Mouse (Mus musculus) cortical plate, adult 2 months (tissue): ENCODE data around the gene Cyth1.

Experiments used
- CTCF ChIP-seq: fragments of 200-500 bp; IDR thresholded peaks from 2 replicates; pipeline ENCODE4 v1.5.1; 2011; ENCODE audit warnings: mild to moderate bottlenecking, control low read depth, low read length; ENCODE audit not compliant: insufficient read depth; ENCODE audit errors: extremely low read depth
- POLR2A ChIP-seq: fragments of 200-500 bp; IDR thresholded peaks from 2 replicates; pipeline ENCODE4 v1.6.1; 2011; ENCODE audit warnings: mild to moderate bottlenecking, low read length, control low read depth; ENCODE audit not compliant: insufficient read depth; ENCODE audit errors: extremely low read depth

GRCm38 (mm10) chr11:118103383-118103782 is 145.0 kb downstream of the Cyth1 start:
- TF ChIP-seq CTCF = no peak
- no peak for TF ChIP-seq POLR2A
